Mouse (Mus musculus): ENCODE measurements around the gene Wfikkn2. TPM values are rescaled to one million over a fixed set of nuclear protein-coding genes. Genes with fewer than 3 reads are reported as not detected.

Wfikkn2 gene
- polyA plus RNA-seq, 1 experiment, result 0.04 TPM

DNA sequence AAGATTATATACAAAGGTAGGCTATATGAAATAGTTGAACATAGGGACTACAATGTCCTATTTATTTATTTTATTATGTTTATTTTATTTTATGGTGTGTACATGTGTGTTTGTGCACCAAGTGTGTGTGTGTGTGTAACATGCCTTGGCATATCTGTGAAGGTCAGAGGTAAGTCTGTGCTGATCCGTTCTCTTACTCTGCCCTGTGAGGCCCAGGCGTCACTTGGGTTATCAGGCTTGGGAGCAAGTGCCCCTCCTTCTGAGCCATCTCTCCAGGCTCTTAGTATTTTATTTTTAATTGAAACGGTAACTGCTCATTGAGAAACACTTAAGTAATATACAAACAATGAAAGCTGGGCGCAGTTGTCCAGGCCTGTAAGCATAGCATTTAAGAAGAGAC is 45.4 kb downstream of the Wfikkn2 start:
- H3ac ChIP-seq (ENCODE audit: control insufficient read depth, insufficient read length, low read depth), result no peak overlapping the region
- no peaks in the 10 kb centered on the region for H3K79me2 ChIP-seq (ENCODE audit: control insufficient read depth, insufficient read depth)
- H3K79me3 ChIP-seq (ENCODE audit: low read depth), result no peaks in the 10 kb centered on the region
- TF ChIP-seq CTCF (IDR thresholded peaks at IDR 0.05; ENCODE audit: control insufficient read depth, insufficient read depth, insufficient read length) (no peak), FOSL1 (IDR thresholded peaks at IDR 0.05; ENCODE audit: insufficient read depth, low read length, poor library complexity, severe bottlenecking) (no peak), MAX (IDR thresholded peaks at IDR 0.05) (no peak), USF1 (IDR thresholded peaks at IDR 0.05; ENCODE audit: low read depth) (no peak), CEBPB (IDR thresholded peaks at IDR 0.05; ENCODE audit: low read depth) (no peak), MYOG (IDR thresholded peaks at IDR 0.05; ENCODE audit: control insufficient read depth, extremely low read depth, insufficient read length) (no peak)
- H3K27me3 ChIP-seq (ENCODE audit: control insufficient read depth, insufficient read depth, insufficient read length), result no peaks in the 10 kb centered on the region
- H3K4me3 ChIP-seq (ENCODE audit: insufficient read depth, poor library complexity, severe bottlenecking), result no peak overlapping the region
- no peaks in the 10 kb centered on the region for H3K36me3 ChIP-seq (ENCODE audit: control insufficient read depth, insufficient read depth)

DNA sequence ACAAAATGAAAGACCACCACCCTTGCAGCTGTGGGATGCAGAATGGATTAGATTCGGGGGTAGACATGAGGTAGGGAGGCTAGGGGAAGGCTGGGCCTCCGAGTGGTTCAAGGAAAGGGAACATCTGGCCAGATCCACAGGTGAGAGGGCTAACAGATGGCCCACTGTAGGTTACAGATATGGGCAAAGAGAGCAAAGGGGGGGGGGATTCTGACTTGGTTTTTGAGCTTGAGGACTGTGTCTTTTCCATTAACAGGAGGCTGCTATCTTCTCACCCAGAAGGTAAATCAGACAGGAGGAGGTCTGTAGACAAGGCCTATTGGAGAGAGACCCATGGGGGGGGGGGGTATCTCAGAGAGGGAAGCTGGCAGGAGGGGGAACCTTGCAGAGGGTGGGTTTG is 46.0 kb downstream of the Wfikkn2 start:
- TF ChIP-seq USF1 (IDR thresholded peaks at IDR 0.05; ENCODE audit: low read depth) (no peak), MYOD1 (IDR thresholded peaks at IDR 0.05; ENCODE audit: control insufficient read depth, insufficient read length, low read depth) (no peak), CTCF (IDR thresholded peaks at IDR 0.05; ENCODE audit: control insufficient read depth, insufficient read depth, insufficient read length) (no peak), MYOG (IDR thresholded peaks at IDR 0.05; ENCODE audit: control insufficient read depth, extremely low read depth, insufficient read length) (no peak)
- Histone ChIP-seq H3K36me3 (ENCODE audit: control insufficient read depth, insufficient read depth) (no peaks in the 10 kb centered on the region), H3K79me2 (ENCODE audit: control insufficient read depth, insufficient read depth) (no peaks in the 10 kb centered on the region), H3K79me3 (ENCODE audit: low read depth) (no peaks in the 10 kb centered on the region), H3K4me3 (ENCODE audit: insufficient read depth, poor library complexity, severe bottlenecking) (no peak overlapping the region), H3ac (ENCODE audit: control insufficient read depth, insufficient read length, low read depth) (no peak overlapping the region), H3K27me3 (ENCODE audit: control insufficient read depth, insufficient read depth, insufficient read length) (no peaks in the 10 kb centered on the region)

DNA sequence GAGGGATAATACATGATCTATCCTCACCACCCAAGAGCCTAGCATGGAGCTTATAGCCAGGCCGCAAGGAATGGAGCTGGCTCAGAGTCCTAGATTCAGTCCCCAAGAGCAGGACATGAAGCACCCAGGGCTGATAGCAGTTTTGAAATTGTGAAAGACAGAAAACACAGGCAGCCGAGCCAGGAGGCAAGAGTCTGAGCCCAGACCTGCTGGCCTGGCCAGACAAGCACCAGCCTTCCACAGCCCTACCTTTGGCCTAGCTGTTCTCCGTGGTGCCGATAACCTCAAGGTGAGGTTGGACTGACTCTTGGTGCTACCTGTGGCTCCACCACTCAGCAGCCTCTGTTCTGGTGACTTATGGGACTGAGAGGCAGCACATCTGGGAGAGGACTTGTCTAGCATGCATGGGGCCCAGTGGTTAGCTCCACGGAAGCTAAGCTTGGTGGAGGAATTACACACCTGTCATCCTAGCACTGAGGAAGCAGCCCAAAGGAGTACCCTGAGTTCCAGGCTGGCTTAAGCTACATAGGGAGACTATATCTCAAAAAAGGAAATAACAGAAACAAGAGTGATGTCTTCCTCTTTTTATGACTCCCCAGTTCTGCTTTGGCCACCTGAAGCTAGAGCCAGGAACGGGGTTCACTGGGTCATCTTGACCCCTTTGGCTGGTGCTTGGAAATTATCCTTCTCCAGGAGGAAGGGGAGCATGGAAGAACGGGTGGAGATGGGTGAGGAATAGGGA is 47.2 kb downstream of the Wfikkn2 start:
- Histone ChIP-seq H3K4me3 (ENCODE audit: insufficient read depth, poor library complexity, severe bottlenecking) (no peak overlapping the region), H3K79me2 (ENCODE audit: control insufficient read depth, insufficient read depth) (no peaks in the 10 kb centered on the region), H3K79me3 (ENCODE audit: low read depth) (no peaks in the 10 kb centered on the region), H3ac (ENCODE audit: control insufficient read depth, insufficient read length, low read depth) (no peak overlapping the region), H3K27me3 (ENCODE audit: control insufficient read depth, insufficient read depth, insufficient read length) (no peaks in the 10 kb centered on the region), H3K36me3 (ENCODE audit: control insufficient read depth, insufficient read depth) (no peaks in the 10 kb centered on the region)
- TF ChIP-seq MYOG (IDR thresholded peaks at IDR 0.05; ENCODE audit: control insufficient read depth, extremely low read depth, insufficient read length) (no peak), USF1 (IDR thresholded peaks at IDR 0.05; ENCODE audit: low read depth) (no peak), MAX (IDR thresholded peaks at IDR 0.05) (no peak), FOSL1 (IDR thresholded peaks at IDR 0.05; ENCODE audit: insufficient read depth, low read length, poor library complexity, severe bottlenecking) (no peak), CTCF (IDR thresholded peaks at IDR 0.05; ENCODE audit: control insufficient read depth, insufficient read depth, insufficient read length) (no peak), CEBPB (IDR thresholded peaks at IDR 0.05; ENCODE audit: low read depth) (no peak), MYOD1 (IDR thresholded peaks at IDR 0.05; ENCODE audit: control insufficient read depth, insufficient read length, low read depth) (no peak)

DNA sequence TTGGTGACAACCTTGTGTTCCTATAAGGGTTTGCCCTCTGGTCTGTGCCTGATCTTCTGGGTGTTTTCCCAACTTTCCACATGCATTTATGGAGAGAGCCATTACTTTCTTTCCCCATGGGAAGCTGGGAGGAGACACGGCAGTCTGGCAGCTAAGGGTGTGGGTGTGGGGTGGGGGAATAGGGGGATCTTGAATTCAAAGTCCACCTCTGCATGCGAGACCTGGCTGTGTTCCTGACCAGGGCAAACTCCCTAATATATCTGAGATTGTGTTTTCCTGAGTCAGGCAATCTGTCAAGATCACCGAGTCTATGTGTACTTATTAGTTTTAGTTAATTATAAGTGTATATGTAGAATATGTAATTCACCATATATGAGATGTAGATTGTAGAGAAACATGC is 49.5 kb downstream of the Wfikkn2 start:
- TF ChIP-seq CEBPB (IDR thresholded peaks at IDR 0.05; ENCODE audit: low read depth), result no peak
- no peak for TF ChIP-seq MYOG (IDR thresholded peaks at IDR 0.05; ENCODE audit: control insufficient read depth, extremely low read depth, insufficient read length)
- TF ChIP-seq USF1 (IDR thresholded peaks at IDR 0.05; ENCODE audit: low read depth), result no peak
- TF ChIP-seq MYOD1 (IDR thresholded peaks at IDR 0.05; ENCODE audit: control insufficient read depth, insufficient read length, low read depth), result no peak
- Histone ChIP-seq H3K36me3 (ENCODE audit: control insufficient read depth, insufficient read depth) (no peaks in the 10 kb centered on the region), H3K79me2 (ENCODE audit: control insufficient read depth, insufficient read depth) (no peaks in the 10 kb centered on the region), H3K79me3 (ENCODE audit: low read depth) (no peaks in the 10 kb centered on the region), H3K4me3 (ENCODE audit: insufficient read depth, poor library complexity, severe bottlenecking) (no peak overlapping the region), H3ac (ENCODE audit: control insufficient read depth, insufficient read length, low read depth) (no peak overlapping the region), H3K27me3 (ENCODE audit: control insufficient read depth, insufficient read depth, insufficient read length) (no peaks in the 10 kb centered on the region)

DNA sequence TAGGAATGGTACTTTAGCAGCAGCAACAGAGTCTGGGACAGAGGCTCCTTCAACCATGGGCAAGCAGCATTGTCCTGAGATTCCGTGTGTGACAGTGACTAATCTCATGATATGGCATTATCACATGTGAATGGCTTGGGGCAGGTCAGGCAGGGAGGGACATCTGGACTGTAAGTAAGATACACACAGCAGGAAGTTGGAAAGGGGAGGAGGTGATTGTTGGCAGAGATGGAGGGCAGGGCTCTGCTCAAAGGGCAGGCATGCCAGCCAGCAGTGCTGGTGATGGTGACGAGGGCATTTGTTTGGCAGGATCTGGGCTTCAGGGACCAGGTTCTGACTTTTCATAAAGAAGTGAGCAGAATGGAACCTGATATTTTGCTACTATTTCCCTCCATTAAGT is 52.7 kb downstream of the Wfikkn2 start:
- no peaks in the 10 kb centered on the region for H3K36me3 ChIP-seq (ENCODE audit: control insufficient read depth, insufficient read depth)
- H3K4me3 ChIP-seq (ENCODE audit: insufficient read depth, poor library complexity, severe bottlenecking), result no peak overlapping the region
- no peak overlapping the region for H3ac ChIP-seq (ENCODE audit: control insufficient read depth, insufficient read length, low read depth)
- no peaks in the 10 kb centered on the region for H3K79me3 ChIP-seq (ENCODE audit: low read depth)
- no peaks in the 10 kb centered on the region for H3K79me2 ChIP-seq (ENCODE audit: control insufficient read depth, insufficient read depth)
- no peak for TF ChIP-seq CTCF (IDR thresholded peaks at IDR 0.05; ENCODE audit: control insufficient read depth, insufficient read depth, insufficient read length)
- no peak for TF ChIP-seq MYOG (IDR thresholded peaks at IDR 0.05; ENCODE audit: control insufficient read depth, extremely low read depth, insufficient read length)
- TF ChIP-seq MAX (IDR thresholded peaks at IDR 0.05), result no peak
- no peak for TF ChIP-seq MYOD1 (IDR thresholded peaks at IDR 0.05; ENCODE audit: control insufficient read depth, insufficient read length, low read depth)
- TF ChIP-seq USF1 (IDR thresholded peaks at IDR 0.05; ENCODE audit: low read depth), result no peak
- TF ChIP-seq CEBPB (IDR thresholded peaks at IDR 0.05; ENCODE audit: low read depth), result no peak
- no peak for TF ChIP-seq FOSL1 (IDR thresholded peaks at IDR 0.05; ENCODE audit: insufficient read depth, low read length, poor library complexity, severe bottlenecking)
- no peaks in the 10 kb centered on the region for H3K27me3 ChIP-seq (ENCODE audit: control insufficient read depth, insufficient read depth, insufficient read length)

DNA sequence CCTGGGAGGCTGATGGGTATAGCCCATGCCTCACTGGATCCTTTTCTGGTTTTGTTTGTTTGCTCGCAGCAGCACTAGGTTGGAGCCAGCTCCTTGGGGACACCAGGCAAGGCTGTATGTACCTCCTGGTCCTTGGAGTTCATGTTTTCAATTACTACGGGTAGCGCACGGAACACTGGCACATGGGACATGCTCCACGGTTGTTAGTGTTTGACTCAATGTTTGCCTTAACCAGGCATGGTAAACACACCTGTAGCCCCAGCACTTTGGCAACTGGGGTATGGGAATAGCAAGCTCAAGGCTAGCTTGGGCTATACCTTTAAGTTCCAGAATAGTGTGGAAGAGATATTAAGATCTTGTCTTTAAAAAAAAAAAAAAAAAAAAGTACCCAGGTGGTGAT is 55.1 kb downstream of the Wfikkn2 start:
- Histone ChIP-seq H3K79me3 (ENCODE audit: low read depth) (no peaks in the 10 kb centered on the region), H3K27me3 (ENCODE audit: control insufficient read depth, insufficient read depth, insufficient read length) (no peaks in the 10 kb centered on the region), H3ac (ENCODE audit: control insufficient read depth, insufficient read length, low read depth) (no peak overlapping the region), H3K36me3 (ENCODE audit: control insufficient read depth, insufficient read depth) (no peaks in the 10 kb centered on the region), H3K79me2 (ENCODE audit: control insufficient read depth, insufficient read depth) (no peaks in the 10 kb centered on the region), H3K4me3 (ENCODE audit: insufficient read depth, poor library complexity, severe bottlenecking) (no peak overlapping the region)
- TF ChIP-seq CTCF (IDR thresholded peaks at IDR 0.05; ENCODE audit: control insufficient read depth, insufficient read depth, insufficient read length) (no peak), MAX (IDR thresholded peaks at IDR 0.05) (no peak), MYOG (IDR thresholded peaks at IDR 0.05; ENCODE audit: control insufficient read depth, extremely low read depth, insufficient read length) (no peak), MYOD1 (IDR thresholded peaks at IDR 0.05; ENCODE audit: control insufficient read depth, insufficient read length, low read depth) (no peak), CEBPB (IDR thresholded peaks at IDR 0.05; ENCODE audit: low read depth) (no peak), USF1 (IDR thresholded peaks at IDR 0.05; ENCODE audit: low read depth) (no peak)
